Mouse (Mus musculus) c-Kit-positive CD71-positive TER-119-negative erythroid progenitor cells, embryonic 14.5 days (primary cell): ENCODE results near the gene Tbc1d16.
A peak's percentile ranks its signal among the peaks of the same experiment; 100 is the strongest.

Experiments
- DNase-seq: peaks from one replicate; pipeline ENCODE4 v3.0.0-alpha.2; 2013; ENCODE audit warnings: low read depth

Tbc1d16 gene

GRCm38 (mm10) chr11:119176389-119177179, 51.7 kb downstream of the Tbc1d16 start:
- no peak for DNase-seq

DNA sequence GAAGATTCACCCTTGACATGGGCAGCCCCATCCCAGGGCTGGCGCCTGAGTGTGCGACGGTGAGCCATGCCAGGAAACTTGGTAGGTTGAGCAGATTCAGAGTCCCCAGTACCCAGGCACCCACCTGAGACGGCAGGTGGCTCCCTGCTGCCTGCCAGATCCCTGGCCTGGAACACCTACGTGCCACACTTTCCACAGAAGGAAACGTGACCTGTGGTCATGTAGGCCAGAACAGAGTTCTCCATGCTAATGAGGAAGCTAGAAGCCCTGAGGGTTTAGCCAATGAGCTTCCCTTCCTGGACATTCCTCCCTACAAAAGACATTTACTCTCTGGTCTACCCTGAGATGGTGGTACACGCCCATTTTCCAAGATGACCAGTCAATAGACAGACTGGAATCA, 56.7 kb downstream of the Tbc1d16 start:
- DNase-seq, result no peak

- no peak for DNase-seq
Measured at GRCm38 (mm10) chr11:119168851-119169250, 59.4 kb downstream of the Tbc1d16 start.

DNA sequence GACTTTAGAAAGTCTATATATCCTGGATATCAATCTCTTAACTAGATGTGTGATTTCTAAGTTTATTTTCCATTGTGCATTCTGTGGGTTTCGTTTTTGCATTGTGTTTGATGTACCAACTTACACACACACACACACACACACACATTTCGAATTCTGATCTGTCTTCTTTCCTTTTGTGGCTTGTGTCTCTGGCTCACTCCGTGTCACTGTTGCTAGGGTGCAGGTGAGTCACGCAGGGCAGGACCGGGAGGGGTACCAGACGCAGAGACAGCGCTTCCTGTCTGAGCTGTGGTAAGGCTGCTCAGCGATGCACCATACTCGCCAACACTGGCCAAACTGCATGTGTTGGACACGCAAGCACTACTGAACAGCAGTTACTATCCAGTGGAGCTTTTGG, 62.3 kb downstream of the Tbc1d16 start:
- DNase-seq, result no peak

GRCm38 (mm10) chr11:119164375-119164774, 63.9 kb downstream of the Tbc1d16 start:
- DNase-seq, result no peak

DNA sequence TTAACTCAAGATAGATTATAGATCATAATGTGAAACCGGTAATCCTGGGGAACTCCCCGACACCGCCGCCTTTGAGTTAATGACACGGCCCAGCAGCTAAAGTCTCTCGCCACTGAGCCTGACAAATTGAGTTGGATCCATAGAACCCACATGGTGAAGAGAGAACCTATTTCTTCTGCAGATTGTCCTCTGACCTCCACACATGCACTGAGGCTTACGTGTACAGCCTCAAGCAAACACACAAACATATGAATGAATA, 64.6 kb downstream of the Tbc1d16 start:
- DNase-seq, result no peak

DNA sequence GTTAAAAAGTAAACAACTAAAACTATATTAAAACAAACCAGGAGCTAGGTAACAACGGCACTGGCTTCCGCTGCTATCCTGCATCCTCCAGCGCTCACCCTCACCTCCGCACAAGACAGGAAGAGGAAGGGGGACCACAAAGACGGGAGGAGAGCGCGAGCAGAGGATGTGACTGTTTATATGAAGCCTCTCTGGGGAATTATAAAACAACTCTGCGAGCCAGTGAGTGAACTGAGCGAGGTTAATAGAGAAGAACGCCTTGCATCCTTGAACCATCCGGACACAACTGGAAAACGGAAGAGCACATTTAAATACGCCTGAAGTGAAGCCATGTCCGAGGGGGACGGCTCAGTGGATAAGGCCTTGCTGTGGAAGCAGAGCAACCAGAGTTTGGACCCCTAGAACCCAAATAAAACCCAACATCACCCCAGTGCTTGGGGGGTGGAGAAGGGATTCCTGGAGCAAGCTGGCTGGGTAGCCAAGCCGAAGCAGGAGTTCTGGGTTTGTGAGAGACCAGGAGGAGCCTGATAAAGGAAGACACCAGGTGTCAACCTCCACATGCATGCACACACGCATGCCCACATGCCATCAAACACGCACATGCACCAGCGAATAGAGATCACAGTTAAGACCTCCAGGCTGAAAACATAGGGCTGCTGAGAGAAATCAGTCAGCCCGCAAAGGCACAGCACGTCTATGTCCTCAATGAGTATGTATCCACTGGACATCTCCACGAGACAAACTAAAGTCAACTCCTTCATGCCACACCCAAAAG, 65.2 kb downstream of the Tbc1d16 start:
- no peak for DNase-seq

- DNase-seq, result no peak
Measured at GRCm38 (mm10) chr11:119161665-119162064, 66.6 kb downstream of the Tbc1d16 start.

- no peak for DNase-seq
Measured at GRCm38 (mm10) chr11:119160050-119160449, 68.2 kb downstream of the Tbc1d16 start.

DNA sequence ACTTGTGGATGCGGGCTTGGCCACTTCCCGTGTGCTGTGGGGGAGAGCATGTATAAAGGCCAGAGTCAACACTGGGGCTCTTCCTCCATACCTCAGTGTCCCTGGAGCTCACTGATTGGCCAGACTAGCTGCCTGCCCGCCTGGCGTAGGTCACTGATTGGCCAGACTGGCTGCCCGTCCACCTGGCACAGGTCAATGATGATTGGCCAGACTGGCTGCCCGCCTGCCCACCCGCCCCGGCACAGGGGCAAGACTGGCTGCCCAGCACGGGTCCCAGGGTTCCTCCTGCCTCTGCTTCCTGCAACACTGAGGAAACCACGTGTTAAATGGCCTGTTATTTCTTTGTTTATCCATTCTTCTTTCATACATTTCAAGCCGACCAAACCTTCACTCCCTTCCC, 68.8 kb downstream of the Tbc1d16 start:
- peak; percentile 25 for DNase-seq

DNA sequence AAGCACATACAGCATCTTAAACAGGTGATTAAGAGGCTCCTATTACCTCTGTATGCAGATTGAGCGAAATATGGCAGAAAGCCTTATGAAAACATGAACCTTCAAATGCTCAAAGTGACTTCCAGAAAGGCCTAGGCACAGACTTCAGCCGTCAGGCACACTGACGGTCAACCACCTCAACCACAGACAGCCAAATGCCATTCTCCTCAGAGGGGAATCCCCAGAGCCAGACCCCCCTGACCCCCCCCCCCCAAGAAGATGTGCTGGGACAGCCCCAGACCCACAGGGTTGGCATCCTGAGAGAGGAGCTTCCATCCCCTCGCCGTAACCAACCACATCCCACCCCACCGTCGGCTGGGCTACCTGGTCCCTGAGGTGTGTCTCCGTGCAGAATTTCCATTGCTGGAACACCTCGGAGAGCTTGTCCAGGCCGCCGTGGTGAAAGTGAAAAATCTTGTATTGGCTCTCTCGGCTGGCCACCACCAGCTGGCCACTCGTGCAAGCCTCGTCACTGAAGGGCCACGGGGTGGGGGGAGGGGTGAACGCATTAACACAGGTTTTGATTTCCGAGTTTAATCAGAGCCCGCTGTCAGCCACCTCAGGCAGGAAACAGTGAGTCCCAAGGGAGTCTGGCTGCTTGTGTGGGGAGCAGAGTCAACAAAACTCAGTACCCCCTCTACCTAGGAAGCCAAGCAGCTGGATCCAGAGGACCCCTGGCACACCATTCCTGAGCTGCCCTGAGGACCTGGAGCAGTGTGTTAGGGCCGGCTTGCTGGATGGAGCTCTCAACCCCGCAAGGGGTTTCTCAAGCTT, 70.7 kb downstream of the Tbc1d16 start:
- no peak for DNase-seq

- no peak for DNase-seq
Measured at GRCm38 (mm10) chr11:119156481-119157254, 71.6 kb downstream of the Tbc1d16 start.

- DNase-seq, result no peak
Measured at GRCm38 (mm10) chr11:119155638-119156480, 72.4 kb downstream of the Tbc1d16 start.

DNA sequence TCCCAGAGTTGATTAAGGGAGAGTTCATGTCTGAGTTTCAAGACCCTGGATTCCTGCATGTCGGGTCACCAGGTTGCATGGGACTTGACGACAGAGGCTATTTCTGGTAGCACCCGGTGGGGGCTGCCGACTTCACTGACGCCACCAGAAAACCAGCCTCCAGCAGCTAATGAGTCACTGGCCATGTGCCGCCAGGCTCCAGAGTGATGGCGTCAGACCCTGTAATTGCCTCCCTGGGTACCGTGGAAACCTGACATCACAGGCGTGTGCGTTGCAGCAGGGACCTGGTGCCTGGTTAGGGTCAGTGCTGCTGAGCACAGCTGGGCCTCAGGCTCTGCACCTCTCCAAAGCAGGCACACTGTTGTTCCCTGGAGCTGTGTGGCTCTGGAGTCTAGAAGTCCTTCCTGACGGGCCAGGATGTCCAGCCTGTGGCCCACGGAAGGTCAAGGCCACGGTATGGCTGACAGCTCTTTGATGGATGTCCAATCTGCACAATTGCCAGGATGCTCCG, 75.9 kb downstream of the Tbc1d16 start:
- DNase-seq, result no peak

- no peak for DNase-seq
Measured at GRCm38 (mm10) chr11:119151073-119151607, 77.2 kb downstream of the Tbc1d16 start.

DNA sequence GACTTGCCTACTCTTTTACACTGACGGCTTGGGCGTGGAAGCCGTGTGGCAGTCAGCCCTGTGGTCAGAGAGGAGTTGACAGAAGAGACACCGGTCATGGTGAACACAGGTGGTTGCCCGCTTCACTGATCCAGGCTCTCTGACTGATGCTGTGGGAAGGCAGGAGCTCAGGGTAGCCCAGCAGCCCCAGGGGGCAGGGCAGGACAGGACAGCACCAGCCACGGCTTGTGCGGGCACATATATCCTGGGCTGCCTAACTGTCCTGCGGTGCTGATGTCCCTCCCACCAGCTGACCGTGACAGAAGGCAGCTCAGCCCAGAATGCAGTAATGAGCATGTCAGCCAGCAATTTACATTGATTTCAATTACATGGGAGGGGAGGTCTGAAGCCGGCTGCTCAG, 77.9 kb downstream of the Tbc1d16 start:
- no peak for DNase-seq

- no peak for DNase-seq
Measured at GRCm38 (mm10) chr11:119148829-119149228, 79.5 kb downstream of the Tbc1d16 start.

DNA sequence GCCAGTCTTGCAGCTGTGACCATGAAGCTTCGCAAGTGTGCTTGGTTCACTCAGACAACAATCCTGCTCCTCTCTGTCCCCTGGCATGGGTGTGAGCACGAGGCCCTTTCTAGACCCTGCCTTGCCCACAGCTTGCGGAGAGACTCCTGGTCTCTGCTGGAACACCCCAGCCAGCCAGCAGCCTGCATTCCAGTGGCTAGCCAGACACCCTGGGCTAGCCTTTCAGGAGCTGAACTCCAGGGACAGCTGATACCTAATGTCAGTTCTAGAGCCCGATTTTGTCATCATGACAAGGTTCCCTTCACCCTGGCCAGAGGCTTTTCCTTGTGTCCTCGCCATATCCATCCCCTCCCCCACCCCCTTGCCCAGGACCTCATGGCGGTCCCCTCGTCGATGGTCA, 81.1 kb downstream of the Tbc1d16 start:
- no peak for DNase-seq

GRCm38 (mm10) chr11:119146140-119146539, 82.2 kb downstream of the Tbc1d16 start:
- DNase-seq, result no peak

DNA sequence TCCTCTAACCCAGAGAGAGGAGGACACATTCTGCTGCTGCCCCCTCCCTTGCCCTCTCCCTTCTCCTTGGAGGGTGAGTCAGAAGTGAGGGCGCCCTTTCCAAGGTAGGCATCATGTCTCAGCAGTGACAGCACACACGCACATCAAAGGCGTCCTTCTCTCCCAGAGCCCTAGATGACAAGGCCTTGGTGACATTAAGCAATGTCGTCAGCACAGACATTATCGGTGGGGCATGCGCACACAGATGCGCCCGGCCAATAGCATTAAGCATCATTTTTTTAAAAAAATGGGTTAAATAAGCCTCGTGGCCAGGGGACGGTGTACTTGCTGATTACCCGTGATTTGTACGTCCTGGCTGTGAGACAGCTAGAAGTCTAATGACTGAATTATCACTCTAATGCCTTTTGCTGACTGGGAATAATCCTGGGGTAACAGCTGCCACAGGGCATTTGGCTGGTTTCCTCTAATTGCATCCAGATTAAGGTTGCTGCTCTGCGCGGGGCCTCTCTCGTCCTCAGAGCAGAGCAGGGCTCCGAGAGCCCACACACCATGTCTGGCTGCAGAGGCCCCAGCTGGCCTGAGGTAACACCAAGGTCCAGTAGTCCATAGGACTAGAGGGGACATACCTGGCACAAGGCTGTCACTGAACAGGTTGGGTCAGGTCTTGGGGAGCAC, 83.4 kb downstream of the Tbc1d16 start:
- no peak for DNase-seq
